Mouse (Mus musculus) adrenal gland, postnatal 36 days (tissue): ENCODE measurements at regions not wholly inside any gene's neighbourhood (a gene's known extent, or its start where the extent isn't known, plus 50 kb on each side); places are given as distances from the start of the nearest gene placed in this dataset.
"Not testable (repeated sequence)": the region's sequence is repeated elsewhere in the genome, so short reads cannot be mapped to it uniquely, and the experiment has no call there.

Experiments used
- DNase-seq, 2 experiments: peaks; one replicate each; pipeline ENCODE4 v3.0.0; 2021; ENCODE audit warnings: mixed read lengths in 1 of 2

DNA sequence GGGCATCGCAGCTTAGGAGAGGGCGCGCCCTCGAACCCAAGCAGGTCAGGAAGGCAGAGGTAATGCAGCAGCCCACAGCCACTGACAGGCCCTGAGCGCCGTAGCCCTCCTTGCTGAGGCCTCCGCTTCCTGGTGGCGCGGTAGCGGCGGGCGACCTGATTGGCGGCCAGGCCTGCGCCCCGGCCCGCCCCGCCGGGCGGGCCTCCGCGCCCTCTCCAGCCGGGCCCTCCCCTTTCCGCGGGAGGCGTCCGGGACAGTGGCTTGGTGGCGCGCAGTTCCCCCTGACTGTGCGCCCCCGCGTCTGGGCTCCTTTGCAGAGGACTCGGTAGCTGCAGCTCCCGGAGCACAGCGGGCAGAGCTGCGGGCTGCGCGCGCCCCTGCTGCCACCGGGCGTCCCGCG, 242.1 kb downstream of the Gm21863 start:
- peak; percentile 37 to 42 for DNase-seq

DNA sequence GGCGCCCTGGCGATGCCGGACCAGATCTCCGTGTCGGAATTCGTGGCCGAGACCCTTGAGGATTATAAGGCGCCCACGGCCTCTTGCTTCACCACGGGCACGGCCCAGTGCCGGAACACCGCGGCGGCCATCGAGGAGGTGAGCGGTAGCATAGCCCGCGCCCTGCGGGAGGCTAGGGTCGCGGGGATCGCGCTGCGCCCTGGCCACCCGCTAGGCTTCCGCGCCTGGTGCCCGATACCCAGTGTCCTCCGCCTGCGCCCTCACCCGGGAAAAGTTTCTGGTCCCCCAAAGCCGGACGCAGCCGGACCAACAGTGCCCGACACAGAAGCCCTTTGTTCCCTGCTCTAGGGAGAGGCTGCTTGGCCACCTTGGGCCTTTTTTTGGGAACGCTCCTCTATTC, 242.6 kb downstream of the Gm21863 start:
- DNase-seq = peak; percentile 0 to 3

DNA sequence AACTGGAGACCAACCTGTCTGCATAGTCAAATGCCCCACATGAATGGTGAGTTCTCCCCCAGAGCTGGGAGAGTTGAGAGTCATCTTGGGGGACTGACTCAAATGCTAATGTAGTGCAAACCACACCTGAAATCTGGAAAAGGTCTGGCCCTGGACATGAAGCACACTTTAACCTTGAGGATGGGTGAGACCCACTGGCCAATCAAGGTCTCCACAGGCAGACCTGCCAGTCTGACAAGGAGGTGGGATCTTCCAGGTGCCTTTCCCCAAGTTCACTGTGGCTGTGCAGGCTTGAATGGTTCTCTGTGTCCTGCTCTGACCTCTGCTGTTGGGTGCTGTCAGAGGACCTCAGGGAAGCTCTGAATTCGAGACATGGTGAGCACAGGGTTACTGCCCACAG, 269.6 kb downstream of the Gm21863 start:
- DNase-seq = not testable (repeated sequence)

DNA sequence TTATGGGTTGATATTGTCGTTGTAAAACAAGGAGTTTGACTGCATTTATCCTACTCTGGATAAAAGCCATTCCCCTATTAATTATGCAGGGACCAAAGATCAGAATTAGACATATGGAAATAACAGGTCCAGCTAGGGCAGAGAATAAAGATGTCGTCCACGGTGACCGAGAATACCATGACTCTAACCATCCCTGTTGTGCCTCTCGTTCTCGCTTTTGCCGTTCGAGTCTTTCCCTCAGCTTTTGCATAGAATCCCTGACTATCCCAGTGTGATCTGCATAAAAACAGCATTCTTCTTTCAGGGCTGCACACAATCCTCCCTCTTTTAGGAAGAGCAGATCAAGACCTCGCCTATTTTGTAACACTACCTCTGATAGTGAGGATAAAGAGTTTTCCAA, 272.5 kb downstream of the Gm21863 start:
- DNase-seq = not testable (repeated sequence)

DNA sequence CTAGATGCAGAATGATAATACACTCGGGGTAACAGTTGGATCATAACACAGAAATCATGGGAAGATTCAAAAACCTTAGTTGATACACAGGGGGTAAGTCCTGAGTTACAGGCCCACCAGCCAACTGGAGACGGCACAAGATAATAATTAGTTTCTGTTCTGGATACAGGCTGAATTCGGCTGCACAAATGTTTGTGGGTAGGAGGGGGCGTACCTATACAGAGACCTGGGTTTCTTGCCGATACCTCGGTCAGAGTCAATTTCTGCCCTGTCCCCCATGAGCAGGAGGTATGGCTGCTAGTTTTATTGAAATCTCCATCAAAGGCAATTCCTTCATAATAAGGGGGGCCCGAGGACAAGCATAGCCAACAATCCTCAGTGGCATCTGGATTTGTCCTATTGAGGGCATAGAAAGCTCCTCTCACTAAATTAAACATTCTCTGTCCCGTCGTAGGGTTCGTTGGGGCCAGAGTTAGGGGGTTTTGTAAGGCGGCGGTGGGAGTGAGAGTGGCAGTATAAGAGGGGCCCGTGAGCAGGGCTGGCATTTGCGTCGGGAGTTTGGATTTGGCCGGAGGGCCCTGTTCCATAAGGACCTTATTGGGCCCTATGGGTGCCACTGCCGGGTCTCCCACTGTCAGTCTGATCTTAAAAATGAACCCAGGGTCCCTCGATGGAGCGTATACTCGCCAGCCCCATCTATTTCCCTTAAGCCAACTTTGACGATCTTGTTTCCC, 273.3 kb downstream of the Gm21863 start:
- DNase-seq = not testable (repeated sequence)

DNA sequence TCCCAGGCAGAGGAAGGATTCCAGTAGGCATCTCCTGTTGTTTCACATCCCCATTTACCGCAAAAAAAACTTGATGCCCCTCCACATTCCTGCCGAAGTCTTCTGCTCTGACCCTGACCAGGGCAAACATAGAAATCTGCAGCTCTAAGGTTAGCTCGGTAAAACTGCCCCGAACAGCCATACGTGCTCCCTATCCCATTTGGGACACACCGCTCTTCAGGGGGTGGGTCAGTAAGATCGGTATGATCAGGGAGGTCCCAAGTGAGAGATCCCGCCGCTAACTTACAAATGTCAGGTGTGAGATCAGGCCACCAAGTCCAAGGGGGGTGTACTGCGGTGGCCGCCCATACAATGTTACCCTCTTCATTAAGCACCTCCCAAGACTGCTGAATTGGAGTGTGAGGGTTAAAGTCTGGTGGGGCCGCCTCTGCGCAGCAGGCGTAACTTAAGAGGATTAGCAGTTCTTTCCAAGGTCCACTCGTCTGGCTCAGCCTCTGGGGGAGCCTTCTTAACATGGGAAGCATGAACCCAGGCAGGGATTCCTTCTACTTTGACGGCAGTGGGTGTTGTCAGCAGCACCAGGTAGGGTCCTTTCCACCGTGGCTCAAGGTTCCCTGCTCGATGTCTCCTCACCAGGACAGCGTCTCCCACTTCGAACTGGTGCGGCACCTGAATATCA, 274.2 kb downstream of the Gm21863 start:
- not testable (repeated sequence) for DNase-seq

DNA sequence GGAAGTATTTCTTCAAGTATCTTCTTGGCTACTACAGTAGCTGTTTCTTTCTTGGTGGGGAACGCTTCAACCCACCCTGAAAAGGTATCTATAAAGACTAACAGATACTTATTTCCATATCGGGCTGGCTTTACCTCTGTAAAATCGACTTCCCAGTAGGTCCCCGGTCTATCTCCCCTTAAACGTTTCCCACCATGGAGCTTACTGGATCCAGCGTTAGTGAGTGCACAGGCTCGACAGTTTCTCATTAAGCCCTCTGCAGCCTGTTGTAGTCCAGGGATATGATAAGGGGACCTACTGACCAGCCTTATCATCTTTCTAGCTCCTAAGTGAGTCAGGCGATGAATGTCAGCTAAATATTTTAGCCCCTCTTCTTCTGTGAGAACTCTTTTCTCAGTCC, 275.1 kb downstream of the Gm21863 start:
- DNase-seq = not testable (repeated sequence)

DNA sequence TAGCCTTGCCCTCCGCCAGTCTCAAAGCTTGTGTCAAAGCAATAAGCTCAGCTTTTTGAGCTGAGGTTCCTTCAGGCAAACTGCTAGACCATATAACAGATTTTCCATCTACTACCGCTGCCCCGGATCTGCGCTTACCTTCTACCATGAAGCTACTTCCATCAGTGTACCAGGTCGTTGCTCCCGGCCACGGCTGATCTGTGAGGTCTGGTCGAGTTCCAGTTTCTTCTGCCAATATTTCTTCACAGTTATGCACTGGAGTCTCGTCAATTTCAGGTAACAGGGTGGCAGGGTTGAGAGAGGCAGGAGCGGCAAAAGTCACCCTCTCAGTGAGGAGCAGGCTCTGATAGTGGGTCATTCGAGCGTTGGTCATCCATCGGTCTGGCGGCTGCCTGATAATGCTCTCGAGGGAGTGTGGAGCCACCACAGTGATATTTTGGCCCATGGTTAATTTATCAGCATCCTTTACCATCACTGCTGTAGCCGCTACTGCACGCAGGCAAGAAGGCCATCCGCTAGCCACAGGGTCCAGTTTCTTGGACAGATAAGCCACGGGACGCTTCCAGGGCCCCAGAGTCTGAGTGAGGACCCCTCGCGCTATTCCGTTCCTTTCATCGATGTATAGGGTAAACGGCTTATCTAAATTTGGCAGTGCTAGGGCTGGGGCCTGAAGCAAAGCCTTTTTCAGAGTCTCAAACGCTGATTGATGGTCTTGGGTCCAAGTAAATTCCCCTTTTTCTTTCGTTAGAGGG, 276.0 kb downstream of the Gm21863 start:
- DNase-seq = no peak

DNA sequence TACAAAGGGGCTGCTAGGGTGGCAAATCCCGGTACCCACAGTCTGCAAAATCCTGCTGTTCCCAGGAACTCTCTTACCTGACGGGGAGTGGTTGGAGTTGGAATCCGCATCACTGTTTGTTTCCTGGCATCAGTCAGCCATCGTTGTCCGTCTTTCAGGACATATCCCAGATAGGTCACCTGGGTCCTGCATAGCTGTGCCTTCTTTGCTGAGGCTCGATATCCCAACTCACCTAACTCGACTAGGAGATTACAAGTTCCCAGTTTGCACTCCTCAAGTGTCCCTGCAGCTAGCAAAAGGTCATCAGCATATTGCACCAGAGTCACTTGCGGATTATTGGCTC, 276.6 kb downstream of the Gm21863 start:
- DNase-seq = no peak

DNA sequence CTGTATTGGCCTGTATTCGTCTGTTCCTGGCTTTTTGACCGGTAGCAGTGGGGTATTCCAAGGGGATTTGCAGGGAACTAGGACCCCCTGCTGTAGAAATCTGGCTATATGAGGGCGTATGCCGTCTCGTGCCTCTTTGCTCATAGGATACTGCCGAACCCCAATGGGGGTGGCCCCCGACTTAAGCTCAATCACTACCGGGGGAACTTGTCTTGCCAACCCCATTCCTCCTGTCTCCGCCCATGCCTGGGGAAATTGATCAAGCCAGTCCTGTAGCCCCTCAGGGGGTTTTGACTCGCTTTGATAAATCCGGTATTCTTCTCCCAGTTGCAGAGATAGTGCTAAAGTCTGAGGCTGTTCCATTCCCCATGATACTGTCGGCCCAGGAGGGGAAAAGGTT, 277.2 kb downstream of the Gm21863 start:
- no peak for DNase-seq

DNA sequence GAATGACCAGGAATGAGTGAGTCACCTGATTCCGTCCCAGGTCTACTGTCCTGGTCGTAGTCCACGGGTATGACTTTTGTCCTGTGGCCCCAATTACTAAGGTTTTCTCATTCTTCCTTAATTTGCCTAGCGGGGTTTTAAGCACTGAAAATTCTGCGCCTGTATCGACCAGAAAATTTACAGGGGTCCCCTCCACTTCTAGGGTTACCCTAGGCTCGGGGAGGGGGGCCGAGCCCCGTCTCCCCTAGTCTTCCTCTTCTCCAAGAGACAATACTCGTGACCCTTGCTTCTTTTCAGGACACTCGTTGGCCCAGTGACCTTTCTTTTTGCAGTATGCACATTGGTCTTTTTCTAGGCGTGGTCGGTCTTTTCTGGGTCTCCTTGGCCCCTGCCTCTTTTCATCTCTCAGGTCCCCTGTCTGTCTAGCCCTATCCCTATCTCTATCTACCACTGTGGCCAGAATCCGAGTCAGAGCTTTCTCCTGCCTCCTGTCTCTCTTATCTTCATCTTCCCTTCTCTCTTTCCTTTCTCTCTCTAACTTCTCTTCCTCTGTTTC, 277.8 kb downstream of the Gm21863 start:
- DNase-seq = no peak

DNA sequence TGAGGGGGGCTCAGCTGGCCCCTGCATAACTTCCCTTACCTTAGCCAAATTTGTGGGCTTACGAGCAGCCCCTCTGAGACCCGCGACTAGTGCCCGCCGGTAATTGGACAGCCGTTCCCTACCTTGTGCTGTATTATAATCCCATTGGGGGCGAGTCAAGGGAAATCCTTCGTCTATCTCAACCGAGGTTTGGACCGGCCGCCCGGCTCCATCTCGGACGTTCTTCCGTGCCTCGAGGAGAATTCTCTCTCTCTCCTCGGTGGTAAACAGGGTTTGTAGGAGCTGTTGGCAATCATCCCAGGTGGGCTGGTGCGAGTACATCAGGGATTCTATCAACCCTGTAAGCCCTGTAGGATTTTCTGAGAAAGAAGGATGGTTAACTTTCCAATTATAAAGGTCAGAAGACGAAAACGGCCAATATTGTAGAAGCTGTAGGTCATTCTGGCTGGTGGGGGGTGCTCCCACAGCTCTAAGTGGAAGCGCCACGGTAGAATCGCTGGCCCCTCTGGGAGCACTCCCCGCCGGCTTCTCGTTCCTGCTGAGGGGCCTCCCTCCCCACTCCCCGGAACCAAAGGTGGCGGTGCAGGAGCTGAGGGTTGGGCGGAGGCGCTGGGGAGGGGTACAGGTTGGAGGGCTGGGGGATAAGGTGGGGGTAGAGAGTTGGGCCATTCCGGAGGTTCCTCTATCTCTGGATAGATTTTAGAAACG, 278.6 kb downstream of the Gm21863 start:
- no peak for DNase-seq

DNA sequence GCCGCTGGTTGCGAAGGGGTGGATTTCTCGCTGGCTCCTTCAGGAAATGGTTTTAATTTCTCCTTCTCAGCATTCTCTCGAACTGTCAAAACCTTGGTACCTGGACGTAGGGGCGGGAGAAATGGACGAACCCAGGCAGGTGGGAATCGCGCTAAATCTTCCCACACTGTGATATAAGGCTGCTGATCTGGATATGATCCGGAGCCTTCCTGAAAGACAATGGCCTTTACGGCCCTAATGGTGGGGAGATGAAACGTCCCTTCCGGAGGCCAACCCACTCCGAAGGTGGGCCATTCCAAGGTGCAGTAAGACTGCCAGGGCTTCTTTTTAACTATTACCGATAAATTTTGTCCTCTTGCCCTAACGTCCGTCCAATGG, 279.1 kb downstream of the Gm21863 start:
- no peak for DNase-seq

DNA sequence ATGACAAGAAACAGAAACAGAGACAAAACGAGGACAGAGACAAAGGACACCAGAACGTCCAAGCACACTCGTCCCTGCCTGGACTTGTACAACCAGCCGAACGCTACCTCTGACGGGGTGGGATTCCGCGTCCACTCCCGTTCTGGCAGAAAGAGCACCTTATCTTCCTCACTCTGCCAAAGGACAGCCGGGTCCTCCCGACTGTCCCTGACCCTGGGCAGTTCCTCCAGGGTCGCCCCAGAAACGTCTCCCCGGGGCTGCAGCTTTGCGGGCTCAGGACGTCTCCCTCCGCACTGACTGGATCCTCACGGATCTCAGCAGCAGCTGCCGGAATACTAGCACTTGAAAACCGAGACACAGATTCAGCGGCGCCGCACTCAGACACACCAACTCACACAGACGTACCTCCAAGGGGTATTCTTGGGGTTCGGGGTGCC, 279.6 kb downstream of the Gm21863 start:
- DNase-seq = no peak
